Mouse (Mus musculus) small intestine, adult 2 months (tissue): ENCODE measurements around the gene Cfap300. TPM values are rescaled to one million over a fixed set of nuclear protein-coding genes. Genes with fewer than 3 reads are reported as not detected.

Source experiments
- H3K27ac ChIP-seq: fragments of 200-500 bp; 2 replicates; pipeline ENCODE4 v1.5.1; 2012; ENCODE audit warnings: low read depth, low read length, control low read depth, inconsistent platforms; ENCODE audit not compliant: insufficient read depth
- H3K27me3 ChIP-seq: fragments of 200-500 bp; 2 replicates; pipeline ENCODE4 v1.6.1; 2012; ENCODE audit warnings: mild to moderate bottlenecking, moderate library complexity, low read length, inconsistent platforms; ENCODE audit not compliant: control insufficient read depth, insufficient read depth
- H3K36me3 ChIP-seq: fragments of 200-500 bp; 2 replicates; pipeline ENCODE4 v1.6.1; 2012; ENCODE audit warnings: mild to moderate bottlenecking, low read length, control low read depth, inconsistent platforms; ENCODE audit not compliant: control insufficient read depth, insufficient read depth
- H3K4me1 ChIP-seq: fragments of 200-500 bp; 2 replicates; pipeline ENCODE4 v1.6.1; 2012; ENCODE audit warnings: low read length, inconsistent platforms, mixed read lengths; ENCODE audit not compliant: control insufficient read depth, insufficient read depth, insufficient read length
- H3K4me3 ChIP-seq: fragments of 200-500 bp; 2 replicates; pipeline ENCODE4 v1.5.1; 2012; ENCODE audit warnings: low read depth, mild to moderate bottlenecking, control low read depth, inconsistent platforms, low read length, moderate library complexity
- CTCF ChIP-seq: fragments of 200-500 bp; IDR thresholded peaks from 2 replicates; pipeline ENCODE4 v1.5.1; 2012; ENCODE audit warnings: low read depth, mild to moderate bottlenecking, control low read depth, inconsistent platforms, low read length, moderate library complexity, mixed read lengths; ENCODE audit not compliant: insufficient replicate concordance, insufficient read length; ENCODE audit errors: extremely low read depth
- POLR2A ChIP-seq: fragments of 200-500 bp; IDR thresholded peaks from 2 replicates; pipeline ENCODE4 v1.6.1; 2012; ENCODE audit warnings: low read depth, mild to moderate bottlenecking, control low read depth, inconsistent platforms, low read length, moderate library complexity
- WGBS: fragments of 180-500 bp; shearing (Covaris S2); methylation state at CpG from one replicate; pipeline ENCODE4 v1.1.7; 2018; 5-methylcytosine and 5-hydroxymethylcytosine counted together
- polyA plus RNA-seq: library from polyadenylated mRNA; depleted of rRNA; stranded (reverse); fragments of >200 nt; gene quantifications from 2 replicates; pipeline ENCODE4 v1.2.3, GENCODE M21; 2012; rRNA removed

Cfap300 gene
- 0.08 and 0.37 TPM in 2 replicates for polyA plus RNA-seq

GRCm38 (mm10) chr9:8042338-8043043, at the start of gene Cfap300:
Cfap300 (minus strand) TSS chr9:8042823.
- no peaks in the 10 kb centered on the region for H3K27me3 ChIP-seq
- H3K36me3 ChIP-seq: no peaks in the 10 kb centered on the region
- no peak for TF ChIP-seq CTCF
- no peak for TF ChIP-seq POLR2A
- peak within 1 kb of the TSS; percentile 72 for H3K4me3 ChIP-seq
- peaks cover 5% of the 10 kb centered on the region for H3K4me1 ChIP-seq
- H3K27ac ChIP-seq: 0 out of 2 replicates have a peak within 1 kb of the TSS, but pooled peaks have one; percentile 2
- WGBS: 1% methylated on average over 39 of the region's 39 CpGs

DNA sequence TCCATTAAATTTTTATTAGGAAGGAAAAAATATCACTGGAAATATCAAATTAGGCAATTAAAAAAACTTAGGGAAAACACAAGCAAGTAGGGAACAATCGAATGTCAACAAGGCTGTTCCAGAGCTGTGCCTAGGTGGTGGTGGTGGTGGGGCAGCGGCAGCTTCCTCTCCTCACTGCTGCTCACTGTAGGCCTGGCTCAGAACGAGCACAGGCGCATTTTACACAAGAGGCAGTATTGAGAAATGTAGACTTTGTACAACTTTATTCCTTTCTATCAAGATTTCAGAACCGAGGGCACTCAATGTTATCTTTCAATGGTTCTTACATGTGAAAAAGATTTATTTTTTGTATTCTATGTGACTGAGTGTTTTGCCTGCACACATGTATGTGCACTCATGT, 36.3 kb upstream of the Cfap300 start:
- H3K4me3 ChIP-seq: no peak overlapping the region
- no peak overlapping the region for H3K27ac ChIP-seq
- TF ChIP-seq CTCF (no peak), POLR2A (no peak)
- no peaks in the 10 kb centered on the region for H3K4me1 ChIP-seq
- no peaks in the 10 kb centered on the region for H3K27me3 ChIP-seq
- WGBS: 31% methylated on average over 5 of the region's 5 CpGs
- no peaks in the 10 kb centered on the region for H3K36me3 ChIP-seq

DNA sequence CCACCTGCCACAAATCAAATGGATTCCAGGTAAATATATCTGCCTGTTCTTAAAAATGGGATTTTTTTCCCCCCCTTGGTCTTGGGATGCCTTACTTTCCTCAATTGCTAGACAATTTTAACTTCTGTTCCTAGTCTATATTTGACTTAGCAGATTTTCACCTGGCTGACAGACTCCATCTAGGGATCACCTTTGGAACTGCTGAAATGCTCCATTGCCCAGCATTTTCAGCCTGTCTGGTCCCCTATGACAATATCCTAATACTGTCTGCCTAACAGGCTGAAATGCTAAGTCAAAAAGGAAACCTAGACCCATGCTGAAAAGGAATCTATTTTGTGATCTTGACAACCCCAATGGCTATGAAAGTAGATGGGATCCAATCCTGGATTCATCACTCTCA, 31.7 kb upstream of the Cfap300 start:
- Histone ChIP-seq H3K27ac (no peak overlapping the region), H3K27me3 (no peaks in the 10 kb centered on the region), H3K4me3 (no peak overlapping the region), H3K4me1 (no peaks in the 10 kb centered on the region), H3K36me3 (no peaks in the 10 kb centered on the region)
- TF ChIP-seq POLR2A: no peak
- TF ChIP-seq CTCF: no peak

- Histone ChIP-seq H3K27ac (no peak overlapping the region), H3K4me3 (no peak overlapping the region), H3K27me3 (no peaks in the 10 kb centered on the region), H3K4me1 (no peaks in the 10 kb centered on the region), H3K36me3 (no peaks in the 10 kb centered on the region)
- 88% methylated on average over 3 of the region's 3 CpGs for WGBS
- TF ChIP-seq CTCF (no peak), POLR2A (no peak)
These were observed 30.7 kb upstream of the Cfap300 start for GRCm38 (mm10) chr9:8073203-8073755.

GRCm38 (mm10) chr9:8059636-8060035, 17.0 kb upstream of the Cfap300 start:
- H3K4me1 ChIP-seq: no peaks in the 10 kb centered on the region
- no peak overlapping the region for H3K27ac ChIP-seq
- 31% methylated on average over 3 of the region's 3 CpGs for WGBS
- no peak for TF ChIP-seq POLR2A
- TF ChIP-seq CTCF: no peak
- no peaks in the 10 kb centered on the region for H3K36me3 ChIP-seq
- H3K27me3 ChIP-seq: no peaks in the 10 kb centered on the region
- no peak overlapping the region for H3K4me3 ChIP-seq

GRCm38 (mm10) chr9:8054831-8055230, 12.2 kb upstream of the Cfap300 start:
- 7% methylated on average over 1 of the region's 1 CpGs for WGBS
- H3K4me3 ChIP-seq: no peak overlapping the region
- no peaks in the 10 kb centered on the region for H3K27me3 ChIP-seq
- no peaks in the 10 kb centered on the region for H3K4me1 ChIP-seq
- H3K36me3 ChIP-seq: no peaks in the 10 kb centered on the region
- H3K27ac ChIP-seq: no peak overlapping the region
- TF ChIP-seq CTCF: no peak
- TF ChIP-seq POLR2A: no peak

GRCm38 (mm10) chr9:8043044-8043387, 393 bp upstream of the Cfap300 start:
- Histone ChIP-seq H3K36me3 (no peaks in the 10 kb centered on the region), H3K4me3 (no peak overlapping the region), H3K4me1 (peaks cover 5% of the 10 kb centered on the region), H3K27me3 (no peaks in the 10 kb centered on the region), H3K27ac (0 out of 2 replicates have a peak overlapping the region, but pooled peaks have one; percentile 2)
- 10% methylated on average over 5 of the region's 5 CpGs for WGBS
- TF ChIP-seq CTCF (no peak), POLR2A (no peak)
